Mouse (Mus musculus) CH12F3 (cell line): ENCODE results near the gene 1700001C19Rik.
"Not testable (repeated sequence)": the region's sequence is repeated elsewhere in the genome, so short reads cannot be mapped to it uniquely, and the experiment has no call there.

Experiments
- in situ Hi-C: fragments of 300-500 bp; cut with MboI; formaldehyde crosslinking; loops from 2 replicates; pipeline ENCODE4 v1.14.3; 2020; ENCODE audit warnings: low sequenced_read_pairs

1700001C19Rik gene

GRCm38 (mm10) chr17:47438611-47439010 lies 1.4 kb upstream of the 1700001C19Rik start:
- in situ Hi-C loops = no loop called here

- in situ Hi-C loops = no loop called here
Measured at GRCm38 (mm10) chr17:47436156-47436906, 845 bp downstream of the 1700001C19Rik start, which contains the start of gene AI661453. Gene AI661453, plus strand, starts transcription at chr17:47436615.

- in situ Hi-C loops = no loop called here
Measured at GRCm38 (mm10) chr17:47430815-47431214, 6.4 kb downstream of the 1700001C19Rik start.

- in situ Hi-C loops = no loop called here
Measured at GRCm38 (mm10) chr17:47428831-47429304, 8.3 kb downstream of the 1700001C19Rik start.

GRCm38 (mm10) chr17:47427316-47427715 lies 9.9 kb downstream of the 1700001C19Rik start:
- in situ Hi-C loops = no loop called here

GRCm38 (mm10) chr17:47424186-47424585 lies 13.0 kb downstream of the 1700001C19Rik start:
- in situ Hi-C loops = no loop called here

- in situ Hi-C loops = not testable (repeated sequence)
Measured at GRCm38 (mm10) chr17:47422616-47423015, 14.6 kb downstream of the 1700001C19Rik start.

GRCm38 (mm10) chr17:47421566-47421965 lies 15.6 kb downstream of the 1700001C19Rik start:
- in situ Hi-C loops = no loop called here

GRCm38 (mm10) chr17:47420195-47420594 lies 17.0 kb downstream of the 1700001C19Rik start:
- in situ Hi-C loops = no loop called here

- in situ Hi-C loops = not testable (repeated sequence)
Measured at GRCm38 (mm10) chr17:47409897-47410861, 27.0 kb downstream of the 1700001C19Rik start.

GRCm38 (mm10) chr17:47408558-47408898 lies 28.6 kb downstream of the 1700001C19Rik start:
- in situ Hi-C loops = no loop called here

- in situ Hi-C loops = no loop called here
Measured at GRCm38 (mm10) chr17:47407717-47408557, 29.2 kb downstream of the 1700001C19Rik start.

- in situ Hi-C loops = no loop called here
Measured at GRCm38 (mm10) chr17:47400451-47400850, 36.7 kb downstream of the 1700001C19Rik start, which contains the start of gene Guca1a. Gene Guca1a, minus strand, starts transcription at chr17:47400584.

- in situ Hi-C loops = loop anchor here (25.0 kb wide), 1 partner anchor 88 kb away; no protein-coding TSS in a partner anchor
Measured at GRCm38 (mm10) chr17:47399091-47399490, 38.1 kb downstream of the 1700001C19Rik start.

GRCm38 (mm10) chr17:47395376-47395913 lies 41.7 kb downstream of the 1700001C19Rik start:
- in situ Hi-C loops = loop anchor here (25.0 kb wide), 1 partner anchor 92 kb away; no protein-coding TSS in a partner anchor

- in situ Hi-C loops = loop anchor here (25.0 kb wide), 1 partner anchor 93 kb away; no protein-coding TSS in a partner anchor
Measured at GRCm38 (mm10) chr17:47394223-47394869, 42.8 kb downstream of the 1700001C19Rik start.

- in situ Hi-C loops = loop anchor here (25.0 kb wide), 1 partner anchor 101 kb away; no protein-coding TSS in a partner anchor
Measured at GRCm38 (mm10) chr17:47386649-47387048, 50.5 kb downstream of the 1700001C19Rik start.

- in situ Hi-C loops = loop anchor here (25.0 kb wide), 1 partner anchor 102 kb away; no protein-coding TSS in a partner anchor
Measured at GRCm38 (mm10) chr17:47385145-47385544, 52.0 kb downstream of the 1700001C19Rik start, which contains the start of gene Guca1b. Gene Guca1b, plus strand, starts transcription at chr17:47385393.

GRCm38 (mm10) chr17:47384064-47384463 lies 53.1 kb downstream of the 1700001C19Rik start:
- in situ Hi-C loops = loop anchor here (25.0 kb wide), 1 partner anchor 103 kb away; no protein-coding TSS in a partner anchor
